Mouse (Mus musculus) CH12.LX (cell line): ENCODE measurements around the gene Rbms1. TPM values are rescaled to one million over a fixed set of nuclear protein-coding genes. Genes with fewer than 3 reads are reported as not detected.

Experiments used
- DNase-seq: peaks from one replicate; pipeline ENCODE4 v3.0.0-alpha.2; 2013; ENCODE audit errors: extremely low read depth
- H3K27ac ChIP-seq: 2 replicates; pipeline ENCODE4 v1.5.1; 2012; ENCODE audit warnings: low read depth, mild to moderate bottlenecking, control low read depth, moderate library complexity; ENCODE audit not compliant: insufficient read depth
- H3K27me3 ChIP-seq: replicated peaks from 2 replicates; pipeline ENCODE3; 2012; ENCODE audit warnings: inconsistent platforms
- H3K36me3 ChIP-seq, 2 experiments: replicated peaks in 1 of 2; 2 replicates each; pipeline versions ENCODE3 to v1.6.1; 2012; ENCODE audit warnings: inconsistent platforms in 1 of 2, low read length in 1 of 2, mild to moderate bottlenecking in 1 of 2, mixed read lengths in 1 of 2, moderate library complexity in 1 of 2; ENCODE audit not compliant: control insufficient read depth in 1 of 2, insufficient read depth in 1 of 2
- H3K4me1 ChIP-seq, 2 experiments: 2 replicates each; pipeline ENCODE4 v1.6.1; 2012; ENCODE audit warnings: inconsistent platforms in 1 of 2, moderate library complexity in 1 of 2; ENCODE audit not compliant: insufficient read depth in 2 of 2, control insufficient read depth in 1 of 2
- H3K4me2 ChIP-seq: 2 replicates; pipeline ENCODE4 v1.6.1; 2012; ENCODE audit warnings: low read depth, mild to moderate bottlenecking, control low read depth; ENCODE audit not compliant: poor library complexity, insufficient read depth, severe bottlenecking
- H3K4me3 ChIP-seq, 3 experiments: fragments of 150-350 bp in 1 of 3; sonication (generic) in 1 of 3; replicated peaks in 1 of 3; 2 replicates each; pipeline versions ENCODE3 to v1.5.1; 2011 to 2012; ENCODE audit warnings: low read depth in 2 of 3, low read length in 2 of 3, mild to moderate bottlenecking in 2 of 3, moderate library complexity in 2 of 3, control low read depth in 1 of 3, improper control_type of control experiment in 1 of 3, inconsistent platforms in 1 of 3, mixed read lengths in 1 of 3; ENCODE audit not compliant: poor library complexity in 1 of 3
- H3K79me2 ChIP-seq: replicated peaks from 2 replicates; pipeline ENCODE4 v1.6.1; 2012; ENCODE audit warnings: mild to moderate bottlenecking, moderate library complexity; ENCODE audit not compliant: control insufficient read depth, poor library complexity, insufficient read depth, severe bottlenecking; ENCODE audit errors: extremely low read depth
- H3K9ac ChIP-seq: 2 replicates; pipeline ENCODE4 v1.6.1; 2012; ENCODE audit warnings: low read depth, mild to moderate bottlenecking, control low read depth, moderate library complexity; ENCODE audit not compliant: insufficient read depth
- H3K9me3 ChIP-seq: replicated peaks from 2 replicates; pipeline ENCODE3; 2012; ENCODE audit warnings: low read length, inconsistent platforms, mixed read lengths
- BHLHE40 ChIP-seq: IDR thresholded peaks from 2 replicates; pipeline ENCODE4 v1.6.1; 2011; ENCODE audit warnings: mild to moderate bottlenecking, low read depth, low read length, improper control_type of control experiment
- CHD1 ChIP-seq: IDR thresholded peaks from 2 replicates; pipeline ENCODE4 v1.6.1; 2012; ENCODE audit warnings: low read depth, low read length, improper control_type of control experiment, inconsistent platforms
- CTCF ChIP-seq, 2 experiments: IDR thresholded peaks in 1 of 2; conservative IDR thresholded peaks in 1 of 2; 2 replicates each; pipeline ENCODE4 v1.5.1; 2011 to 2012; ENCODE audit warnings: low read depth in 2 of 2, low read length in 2 of 2, improper control_type of control experiment in 1 of 2, inconsistent platforms in 1 of 2, mild to moderate bottlenecking in 1 of 2, moderate library complexity in 1 of 2
- E2F4 ChIP-seq: IDR thresholded peaks from 2 replicates; pipeline ENCODE4 v1.6.1; 2011; ENCODE audit warnings: low read depth, low read length, improper control_type of control experiment; ENCODE audit not compliant: insufficient replicate concordance
- ELF1 ChIP-seq: IDR thresholded peaks from 2 replicates; pipeline ENCODE4 v1.6.1; 2014; ENCODE audit warnings: low read depth, mild to moderate bottlenecking, inconsistent platforms, low read length, improper control_type of control experiment
- EP300 ChIP-seq: IDR thresholded peaks from 2 replicates; pipeline ENCODE4 v1.6.1; 2011; ENCODE audit warnings: low read length, improper control_type of control experiment
- ETS1 ChIP-seq: conservative IDR thresholded peaks from 2 replicates; pipeline ENCODE4 v1.6.1; 2012; ENCODE audit warnings: low read depth, mild to moderate bottlenecking, inconsistent platforms, low read length, improper control_type of control experiment, moderate library complexity
- GABPA ChIP-seq: IDR thresholded peaks from 2 replicates; pipeline ENCODE4 v1.6.1; 2012; ENCODE audit warnings: low read depth, low read length, improper control_type of control experiment, inconsistent platforms; ENCODE audit not compliant: insufficient replicate concordance
- HCFC1 ChIP-seq: IDR thresholded peaks from 2 replicates; pipeline ENCODE4 v1.6.1; 2012; ENCODE audit warnings: low read depth, mild to moderate bottlenecking, inconsistent platforms, low read length, improper control_type of control experiment
- IRF4 ChIP-seq: IDR thresholded peaks from 2 replicates; pipeline ENCODE4 v1.6.1; 2014; ENCODE audit warnings: low read depth, mild to moderate bottlenecking, inconsistent platforms, low read length, improper control_type of control experiment
- JUN ChIP-seq: IDR thresholded peaks from 2 replicates; pipeline ENCODE4 v1.6.1; 2011; ENCODE audit warnings: low read depth, mild to moderate bottlenecking, low read length, improper control_type of control experiment, moderate library complexity; ENCODE audit not compliant: insufficient read depth
- JUND ChIP-seq: conservative IDR thresholded peaks from 2 replicates; pipeline ENCODE4 v1.6.1; 2011; ENCODE audit warnings: low read depth, low read length, improper control_type of control experiment
- MAFK ChIP-seq: IDR thresholded peaks from 2 replicates; pipeline ENCODE4 v1.6.1; 2011; ENCODE audit warnings: low read length, improper control_type of control experiment; ENCODE audit not compliant: insufficient replicate concordance
- MAX ChIP-seq: IDR thresholded peaks from 2 replicates; pipeline ENCODE4 v1.6.1; 2011; ENCODE audit warnings: low read length, improper control_type of control experiment
- MAZ ChIP-seq: IDR thresholded peaks from 2 replicates; pipeline ENCODE4 v1.6.1; 2012; ENCODE audit warnings: low read depth, mild to moderate bottlenecking, inconsistent platforms, low read length, improper control_type of control experiment, moderate library complexity
- MEF2A ChIP-seq: IDR thresholded peaks from 2 replicates; pipeline ENCODE4 v1.6.1; 2014; ENCODE audit warnings: low read depth, mild to moderate bottlenecking, inconsistent platforms, low read length, improper control_type of control experiment, borderline replicate concordance
- MXI1 ChIP-seq: IDR thresholded peaks from 2 replicates; pipeline ENCODE4 v1.6.1; 2011; ENCODE audit warnings: mild to moderate bottlenecking, low read depth, low read length, improper control_type of control experiment
- MYC ChIP-seq: IDR thresholded peaks from 2 replicates; pipeline ENCODE4 v1.6.1; 2011; ENCODE audit warnings: low read depth, mild to moderate bottlenecking, improper control_type of control experiment, low read length
- NELFE ChIP-seq: IDR thresholded peaks from 2 replicates; pipeline ENCODE4 v1.6.1; 2011; ENCODE audit warnings: low read depth, low read length, improper control_type of control experiment
- NRF1 ChIP-seq: IDR thresholded peaks from 2 replicates; pipeline ENCODE4 v1.6.1; 2014; ENCODE audit warnings: low read depth, mild to moderate bottlenecking, inconsistent platforms, low read length, improper control_type of control experiment, moderate library complexity
- POLR2A ChIP-seq: IDR thresholded peaks from 2 replicates; pipeline ENCODE4 v1.6.1; 2011; ENCODE audit warnings: low read depth, mild to moderate bottlenecking, improper control_type of control experiment, low read length
- POLR2AphosphoS2 ChIP-seq: IDR thresholded peaks from 2 replicates; pipeline ENCODE4 v1.6.1; 2011; ENCODE audit warnings: low read depth, low read length, improper control_type of control experiment
- RAD21 ChIP-seq: IDR thresholded peaks from 2 replicates; pipeline ENCODE4 v1.6.1; 2011; ENCODE audit warnings: low read depth, mild to moderate bottlenecking, low read length, improper control_type of control experiment, moderate library complexity
- RCOR1 ChIP-seq: conservative IDR thresholded peaks from 2 replicates; pipeline ENCODE4 v1.6.1; 2012; ENCODE audit warnings: low read depth, mild to moderate bottlenecking, inconsistent platforms, low read length, improper control_type of control experiment
- SIN3A ChIP-seq: IDR thresholded peaks from 2 replicates; pipeline ENCODE4 v1.6.1; 2012; ENCODE audit warnings: low read length, improper control_type of control experiment, inconsistent platforms
- SMC3 ChIP-seq: IDR thresholded peaks from 2 replicates; pipeline ENCODE4 v1.6.1; 2011; ENCODE audit warnings: low read depth, low read length, improper control_type of control experiment
- TBP ChIP-seq: conservative IDR thresholded peaks from 2 replicates; pipeline ENCODE4 v1.6.1; 2011; ENCODE audit warnings: low read depth, low read length, improper control_type of control experiment
- TCF12 ChIP-seq: IDR thresholded peaks from 2 replicates; pipeline ENCODE4 v1.6.1; 2014; ENCODE audit warnings: low read depth, mild to moderate bottlenecking, inconsistent platforms, low read length, improper control_type of control experiment
- USF1 ChIP-seq: IDR thresholded peaks from 2 replicates; pipeline ENCODE4 v1.6.1; 2014; ENCODE audit warnings: low read depth, mild to moderate bottlenecking, inconsistent platforms, low read length, improper control_type of control experiment
- USF2 ChIP-seq: conservative IDR thresholded peaks from 2 replicates; pipeline ENCODE4 v1.6.1; 2011; ENCODE audit warnings: low read depth, low read length, improper control_type of control experiment
- ZC3H11A ChIP-seq: IDR thresholded peaks from 2 replicates; pipeline ENCODE4 v1.6.1; 2012; ENCODE audit warnings: low read depth, mild to moderate bottlenecking, inconsistent platforms, low read length, improper control_type of control experiment
- ZKSCAN1 ChIP-seq: IDR thresholded peaks from 2 replicates; pipeline ENCODE4 v1.6.1; 2012; ENCODE audit warnings: low read depth, inconsistent platforms, low read length, improper control_type of control experiment, borderline replicate concordance
- ZMIZ1 ChIP-seq: IDR thresholded peaks from 2 replicates; pipeline ENCODE4 v1.6.1; 2012; ENCODE audit warnings: low read depth, mild to moderate bottlenecking, inconsistent platforms, low read length, improper control_type of control experiment
- ZNF384 ChIP-seq: IDR thresholded peaks from 2 replicates; pipeline ENCODE4 v1.6.1; 2012; ENCODE audit warnings: low read depth, low read length, improper control_type of control experiment, inconsistent platforms
- dilution Hi-C: fragments of 300-500 bp; cut with MboI; formaldehyde crosslinking; loops from 2 replicates; pipeline ENCODE4 v1.14.3; 2020; ENCODE audit warnings: low sequenced_read_pairs; ENCODE audit not compliant: extremely low pct_unique_long_range_greater_than_20kb, extremely low pct_ligation_motif_present
- in situ Hi-C: fragments of 300-500 bp; cut with MboI; formaldehyde crosslinking; loops from 3 replicates; pipeline ENCODE4 v1.14.3; 2019; ENCODE audit warnings: low sequenced_read_pairs, low pct_ligation_motif_present, low pct_unique_long_range_greater_than_20kb, mixed read lengths
- polyA plus RNA-seq: library from polyadenylated mRNA; unstranded; fragments of >175 nt; gene quantifications from 2 replicates; pipeline ENCODE4 v1.2.1, GENCODE M21; 2012; ENCODE audit warnings: low read depth; ENCODE audit not compliant: insufficient read length
- total RNA-seq, 2 experiments: library from RNA; depleted of rRNA; stranded (reverse); fragments of 300-350 nt in 1 of 2; fragments of >200 nt in 1 of 2; gene quantifications; 2 replicates each; pipeline ENCODE4 v1.2.3; 2012 to 2014

The Rbms1 gene
- total and polyA plus RNA-seq, 3 experiments, result 10.6 to 33.9 (median 12.6) TPM

DNA sequence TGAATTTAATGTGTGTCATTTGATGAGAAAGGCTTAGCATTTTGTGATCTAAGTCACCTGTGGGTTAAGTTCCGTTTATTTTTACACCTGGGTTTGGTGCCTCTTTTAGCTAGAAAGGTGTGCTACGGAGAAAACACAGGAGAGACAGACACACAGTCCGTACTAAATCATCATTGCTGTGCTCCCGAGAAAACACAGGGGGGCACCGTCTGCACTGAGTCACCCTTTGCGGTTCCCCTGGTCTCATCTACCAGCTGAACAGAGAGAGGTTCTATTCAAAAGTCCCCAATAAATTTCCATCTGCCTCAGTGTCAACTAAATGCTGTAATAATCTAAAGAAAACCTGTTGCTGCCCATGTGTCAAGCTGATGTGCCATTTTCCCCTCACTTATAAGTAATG, 232.1 kb downstream of the Rbms1 start:
- Histone ChIP-seq H3K27ac (no peak overlapping the region), H3K79me2 (no peaks in the 10 kb centered on the region), H3K27me3 (no peaks in the 10 kb centered on the region), H3K36me3 (no peaks in the 10 kb centered on the region), H3K9me3 (no peaks in the 10 kb centered on the region), H3K4me2 (no peak overlapping the region), H3K4me1 (no peaks in the 10 kb centered on the region), H3K9ac (no peak overlapping the region), H3K4me3 (no peak overlapping the region)
- in situ Hi-C loops, result loop anchor here (25.0 kb wide), 1 partner anchor 731 kb away; no protein-coding TSS in a partner anchor
- dilution Hi-C loops, result no loop called here
- peak; percentile 21 for DNase-seq
- TF ChIP-seq BHLHE40 (no peak), JUND (no peak), ZMIZ1 (no peak), ZNF384 (no peak), MEF2A (no peak), POLR2AphosphoS2 (no peak), ELF1 (no peak), MYC (no peak), E2F4 (no peak), IRF4 (no peak), ZC3H11A (0 out of 2 replicates have a peak, but pooled peaks have one; percentile 4), SMC3 (peak; percentile 55), TBP (no peak), MAX (no peak), RCOR1 (no peak), CTCF (conservative IDR thresholded peaks at IDR 0.05 in 1 of 2, IDR thresholded peaks at IDR 0.05 in 1 of 2; ENCODE audit: low read depth in 2 of 2, low read length in 2 of 2) (peak in 1 of 2 experiments; percentile 53; a peak in 2 of 4 replicates), TCF12 (no peak), MAFK (no peak), RAD21 (peak; percentile 61), GABPA (no peak), NELFE (no peak), HCFC1 (no peak), MXI1 (no peak), USF1 (no peak), NRF1 (no peak), ETS1 (no peak), ZKSCAN1 (no peak), EP300 (no peak), USF2 (no peak), JUN (no peak), POLR2A (no peak), SIN3A (no peak), MAZ (no peak), CHD1 (no peak)
